Mouse (Mus musculus): Measurements from ENCODE around the gene Iah1. TPM values are rescaled to one million over a fixed set of nuclear protein-coding genes. Genes with fewer than 3 reads are reported as not detected.

Gene Iah1
- polyA plus RNA-seq, 1 experiment from 2014 or later: 38.8 TPM

DNA sequence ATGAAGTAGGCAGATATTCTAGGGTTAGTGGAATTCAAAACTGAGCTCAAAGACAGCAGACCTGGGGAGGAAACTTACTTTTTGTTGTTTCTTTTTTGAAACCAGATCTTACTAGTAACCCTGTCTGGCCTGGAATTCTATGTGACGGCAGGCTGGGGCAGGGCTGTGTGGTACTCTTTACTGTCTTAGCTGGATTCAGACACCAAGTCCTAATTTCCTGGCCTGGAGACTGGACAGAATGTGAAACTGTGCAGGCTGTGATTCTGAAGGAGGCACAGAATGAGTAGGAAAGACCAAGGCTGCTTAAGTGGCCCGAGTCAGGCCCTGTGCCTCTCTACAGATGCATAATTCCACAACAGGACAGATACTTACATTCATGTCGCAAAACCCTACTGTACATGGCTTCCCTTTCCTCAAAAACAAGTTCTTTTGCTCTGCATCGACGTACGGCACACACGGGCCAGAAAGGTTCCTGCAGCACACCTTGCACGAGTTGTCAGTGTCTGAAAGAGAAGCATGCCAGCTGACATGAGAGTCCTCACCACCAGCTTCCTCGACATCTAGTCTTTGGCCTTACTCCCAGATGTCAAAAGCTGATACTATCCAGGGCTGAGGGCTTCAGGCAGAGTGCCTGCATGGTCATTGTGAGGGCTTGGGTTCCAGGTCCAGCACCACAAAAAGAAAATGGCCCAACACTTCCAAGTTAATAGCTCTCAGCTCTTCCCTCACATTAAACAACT lies 13.6 kb downstream of the Iah1 start:
- H3K27ac ChIP-seq: no peak overlapping the region
- H3K36me3 ChIP-seq (ENCODE audit: inconsistent target): peaks cover 86% of the 10 kb centered on the region
- H3K4me3 ChIP-seq (ENCODE audit: inconsistent target): no peak overlapping the region
- WGBS (ENCODE audit: missing documents): 96% methylated on average over 9 of the region's 9 CpGs
- H3K79me2 ChIP-seq (ENCODE audit: inconsistent target): peaks cover 4% of the 10 kb centered on the region; the same call in 1 of the 2 replicates

DNA sequence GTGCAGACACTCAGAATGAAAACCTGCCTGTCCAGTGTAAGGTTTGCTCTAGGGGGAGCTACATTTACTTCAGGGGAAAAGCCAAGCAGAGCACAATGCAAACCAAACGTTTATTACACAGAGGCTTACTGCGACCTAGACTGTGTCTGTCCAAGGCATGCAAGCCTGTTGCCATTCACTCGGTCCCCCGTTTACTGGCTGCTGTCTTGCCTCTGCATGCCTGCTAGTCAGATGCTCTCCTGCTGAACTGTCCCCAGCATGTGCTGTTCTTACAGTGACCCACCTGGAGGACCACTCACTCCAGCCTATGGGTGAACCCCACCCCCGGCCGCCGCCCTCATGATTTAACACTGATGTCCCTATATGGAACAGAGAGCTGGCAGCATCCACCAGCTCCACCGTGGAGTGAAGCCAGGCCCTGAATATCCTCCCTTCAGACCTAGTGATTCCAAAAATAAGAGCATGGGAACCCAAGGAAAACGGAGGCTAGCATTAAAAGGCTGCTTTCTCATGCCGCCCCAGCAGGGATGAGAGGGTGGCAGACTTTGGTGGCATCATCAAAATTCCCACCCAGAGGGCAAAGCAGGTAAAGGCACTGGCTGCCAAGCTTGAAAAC lies 14.9 kb downstream of the Iah1 start:
- WGBS (ENCODE audit: missing documents): 91% methylated on average over 10 of the region's 10 CpGs
- H3K79me2 ChIP-seq (ENCODE audit: inconsistent target): peaks cover 10% of the 10 kb centered on the region; the same call in 1 of the 2 replicates
- no peak overlapping the region for H3K27ac ChIP-seq

GRCm38 (mm10) chr12:21331711-21332110 lies 15.5 kb downstream of the Iah1 start:
- peaks cover 10% of the 10 kb centered on the region; the same call in 1 of the 2 replicates for H3K79me2 ChIP-seq (ENCODE audit: inconsistent target)
- H3K36me3 ChIP-seq (ENCODE audit: inconsistent target): peaks cover 70% of the 10 kb centered on the region
- H3K4me3 ChIP-seq (ENCODE audit: inconsistent target): no peak overlapping the region
- no peak overlapping the region for H3K27ac ChIP-seq
- WGBS (ENCODE audit: missing documents): 89% methylated on average over 6 of the region's 6 CpGs

More for the DNA sequence above, 14.9 kb downstream of the Iah1 start:
- Histone ChIP-seq H3K4me3 (ENCODE audit: inconsistent target) (no peak overlapping the region), H3K36me3 (ENCODE audit: inconsistent target) (peaks cover 76% of the 10 kb centered on the region)

- Histone ChIP-seq H3K36me3 (ENCODE audit: inconsistent target) (peaks cover 57% of the 10 kb centered on the region), H3K79me2 (ENCODE audit: inconsistent target) (peaks cover 10% of the 10 kb centered on the region; the same call in 1 of the 2 replicates), H3K27ac (no peak overlapping the region), H3K4me3 (ENCODE audit: inconsistent target) (no peak overlapping the region)
- WGBS (ENCODE audit: missing documents): 100% methylated on average over 7 of the region's 7 CpGs
These were observed 16.8 kb downstream of the Iah1 start for GRCm38 (mm10) chr12:21333021-21333420.

DNA sequence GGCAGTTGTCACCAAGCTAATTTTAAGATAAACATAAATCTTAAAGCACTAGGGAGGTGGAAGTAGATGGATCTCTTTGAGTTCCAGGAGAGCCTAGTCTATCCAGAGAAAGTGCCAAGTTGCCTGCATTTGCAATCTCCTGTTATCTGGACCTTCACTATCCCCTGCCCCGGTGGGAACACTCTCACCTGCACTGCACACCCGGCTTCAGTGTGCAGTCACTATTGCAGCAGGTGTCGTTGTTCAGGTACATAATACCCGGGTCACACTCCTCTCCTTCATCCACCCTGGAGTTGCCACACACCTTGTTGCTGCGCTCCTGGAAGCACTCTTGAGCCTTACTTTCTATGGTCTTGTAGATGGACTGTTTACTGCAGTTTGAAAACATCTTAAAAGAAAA lies 17.6 kb downstream of the Iah1 start:
- H3K4me3 ChIP-seq (ENCODE audit: inconsistent target): no peak overlapping the region
- H3K36me3 ChIP-seq (ENCODE audit: inconsistent target): peaks cover 53% of the 10 kb centered on the region
- 97% methylated on average over 5 of the region's 5 CpGs for WGBS (ENCODE audit: missing documents)

GRCm38 (mm10) chr12:21335869-21336268 lies 19.7 kb downstream of the Iah1 start:
- WGBS (ENCODE audit: missing documents): 20% methylated on average over 7 of the region's 7 CpGs
- Histone ChIP-seq H3K27ac (peak overlapping the region; percentile 42), H3K4me3 (ENCODE audit: inconsistent target) (no peak overlapping the region), H3K36me3 (ENCODE audit: inconsistent target) (peaks cover 53% of the 10 kb centered on the region), H3K79me2 (ENCODE audit: inconsistent target) (peaks cover 16% of the 10 kb centered on the region; the same call in 1 of the 2 replicates)

More for the DNA sequence above, 17.6 kb downstream of the Iah1 start:
- Histone ChIP-seq H3K79me2 (ENCODE audit: inconsistent target) (peaks cover 10% of the 10 kb centered on the region; the same call in 1 of the 2 replicates), H3K27ac (no peak overlapping the region)

DNA sequence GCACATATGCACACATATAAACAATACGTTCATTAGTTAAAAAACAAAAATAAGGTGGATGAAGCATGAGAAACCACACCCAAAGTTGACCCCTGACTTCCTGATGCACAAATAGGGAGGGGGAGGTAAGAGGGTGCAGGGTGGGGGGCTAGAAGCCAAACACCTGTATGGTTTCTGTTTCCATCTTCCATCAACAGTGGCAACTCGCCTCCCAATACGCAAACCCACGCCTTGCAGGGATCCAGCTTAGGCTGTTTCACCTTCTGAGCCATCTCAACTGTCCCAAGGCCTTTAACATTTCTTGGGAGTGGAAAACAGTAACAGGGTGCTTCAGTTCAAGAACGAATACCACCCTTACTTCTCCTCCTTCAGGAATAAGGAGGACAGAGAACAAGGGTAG lies 21.0 kb downstream of the Iah1 start:
- 98% methylated on average over 5 of the region's 5 CpGs for WGBS (ENCODE audit: missing documents)
- Histone ChIP-seq H3K27ac (no peak overlapping the region), H3K36me3 (ENCODE audit: inconsistent target) (peaks cover 52% of the 10 kb centered on the region), H3K4me3 (ENCODE audit: inconsistent target) (no peak overlapping the region), H3K79me2 (ENCODE audit: inconsistent target) (peaks cover 16% of the 10 kb centered on the region; the same call in 1 of the 2 replicates)

- H3K27ac ChIP-seq: no peak overlapping the region
- no peak overlapping the region for H3K4me3 ChIP-seq (ENCODE audit: inconsistent target)
- peaks cover 63% of the 10 kb centered on the region for H3K36me3 ChIP-seq (ENCODE audit: inconsistent target)
- WGBS (ENCODE audit: missing documents): 93% methylated on average over 5 of the region's 5 CpGs
- peaks cover 10% of the 10 kb centered on the region; the same call in 1 of the 2 replicates for H3K79me2 ChIP-seq (ENCODE audit: inconsistent target)
These were observed 24.5 kb downstream of the Iah1 start for GRCm38 (mm10) chr12:21340674-21341073.

DNA sequence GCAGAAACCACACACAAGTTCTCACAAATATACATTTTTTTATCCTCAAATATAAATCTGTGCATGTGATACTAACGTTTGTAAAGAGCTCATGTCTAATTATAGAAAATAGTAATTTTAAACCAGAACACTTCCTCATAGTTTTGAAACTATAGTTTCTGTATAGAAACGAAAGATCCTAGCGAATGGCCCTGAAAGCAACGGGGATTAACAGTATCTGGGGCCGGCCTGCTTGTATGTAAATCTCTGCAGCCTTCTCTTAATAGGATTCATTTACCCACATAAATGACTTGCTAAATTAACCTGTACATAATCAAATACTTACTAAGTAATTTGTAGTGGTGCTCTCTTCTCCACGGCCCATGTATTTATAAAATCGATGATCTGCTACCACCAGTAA lies 30.8 kb downstream of the Iah1 start:
- H3K27ac ChIP-seq: peak overlapping the region; percentile 27; the same call in 1 of the 2 replicates
- peaks cover 65% of the 10 kb centered on the region for H3K36me3 ChIP-seq (ENCODE audit: inconsistent target)
- peaks cover 37% of the 10 kb centered on the region; the same call in 1 of the 2 replicates for H3K79me2 ChIP-seq (ENCODE audit: inconsistent target)
- no peak overlapping the region for H3K4me3 ChIP-seq (ENCODE audit: inconsistent target)
- 58% methylated on average over 6 of the region's 7 CpGs for WGBS (ENCODE audit: missing documents)

GRCm38 (mm10) chr12:21350113-21350876 lies 34.1 kb downstream of the Iah1 start:
- Histone ChIP-seq H3K79me2 (ENCODE audit: inconsistent target) (peaks cover 60% of the 10 kb centered on the region; the same call in 1 of the 2 replicates), H3K36me3 (ENCODE audit: inconsistent target) (peaks cover 71% of the 10 kb centered on the region), H3K4me3 (ENCODE audit: inconsistent target) (no peak overlapping the region), H3K27ac (no peak overlapping the region)
- WGBS (ENCODE audit: missing documents): 100% methylated on average over 7 of the region's 7 CpGs

DNA sequence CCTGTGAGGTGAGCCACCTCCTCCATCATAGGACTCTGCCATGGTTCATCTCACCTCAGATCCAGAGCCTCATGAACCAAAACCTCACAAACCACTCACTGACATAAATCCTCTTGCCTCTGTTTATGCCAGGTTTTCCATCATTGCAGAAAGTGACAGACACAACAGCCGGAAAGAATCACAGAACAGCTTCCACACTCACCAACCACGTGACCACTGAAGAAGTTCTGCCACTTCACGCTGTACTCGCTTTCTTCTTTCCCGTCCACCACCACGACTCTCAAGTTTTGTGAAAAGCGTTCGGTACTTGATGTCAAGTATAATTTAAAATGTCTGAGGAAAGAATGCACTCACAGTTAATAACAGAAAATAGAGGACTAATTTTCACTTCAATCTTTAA lies 37.5 kb downstream of the Iah1 start:
- WGBS (ENCODE audit: missing documents): 95% methylated on average over 7 of the region's 8 CpGs

GRCm38 (mm10) chr12:21362686-21363085 lies 46.5 kb downstream of the Iah1 start:
- WGBS (ENCODE audit: missing documents): 73% methylated on average over 2 of the region's 2 CpGs
- peaks cover 8% of the 10 kb centered on the region for H3K36me3 ChIP-seq (ENCODE audit: inconsistent target)
- peaks cover 100% of the 10 kb centered on the region for H3K79me2 ChIP-seq (ENCODE audit: inconsistent target)
- H3K4me3 ChIP-seq (ENCODE audit: inconsistent target): no peak overlapping the region
- H3K27ac ChIP-seq: no peak overlapping the region

More for the DNA sequence above, 37.5 kb downstream of the Iah1 start:
- Histone ChIP-seq H3K27ac (no peak overlapping the region), H3K79me2 (ENCODE audit: inconsistent target) (peaks cover 84% of the 10 kb centered on the region), H3K36me3 (ENCODE audit: inconsistent target) (peaks cover 67% of the 10 kb centered on the region), H3K4me3 (ENCODE audit: inconsistent target) (no peak overlapping the region)

GRCm38 (mm10) chr12:21363195-21363594 lies 47.0 kb downstream of the Iah1 start:
- 100% methylated on average over 3 of the region's 3 CpGs for WGBS (ENCODE audit: missing documents)
- Histone ChIP-seq H3K27ac (no peak overlapping the region), H3K36me3 (ENCODE audit: inconsistent target) (peaks cover 8% of the 10 kb centered on the region), H3K79me2 (ENCODE audit: inconsistent target) (peaks cover 100% of the 10 kb centered on the region), H3K4me3 (ENCODE audit: inconsistent target) (no peak overlapping the region)

- Histone ChIP-seq H3K36me3 (ENCODE audit: inconsistent target) (peaks cover 8% of the 10 kb centered on the region), H3K4me3 (ENCODE audit: inconsistent target) (no peak overlapping the region), H3K79me2 (ENCODE audit: inconsistent target) (peaks cover 97% of the 10 kb centered on the region), H3K27ac (no peak overlapping the region)
- WGBS (ENCODE audit: missing documents): 95% methylated on average over 10 of the region's 10 CpGs
These were observed 48.6 kb downstream of the Iah1 start for GRCm38 (mm10) chr12:21364624-21365435.
